13 mouse cellular contexts compared by ENCODE assay signal in genomic region chr8:76249194-76249593, GRCm38 (mm10).
"Had no signal": no experiment of that assay in that cellular context is flagged by ENCODE, and none has a peak within 500 bp of the region (broad histone marks: within the 10 kb centered on the region; RNA-seq: fewer than 3 reads in every experiment).

No protein-coding gene starts in this region.

- H3K4me3 ChIP-seq: midbrain, embryonic 10.5 days; midbrain, embryonic 12.5 days; neural tube, embryonic 12.5 days had no signal

- H3K36me3 ChIP-seq: midbrain, embryonic 10.5 days; midbrain, embryonic 12.5 days; neural tube, embryonic 12.5 days had no signal

- H3K9ac ChIP-seq: liver, embryonic 14.5 days; lung, embryonic 14.5 days; midbrain, embryonic 12.5 days; neural tube, embryonic 12.5 days had no signal

- H3K9me3 ChIP-seq: midbrain, embryonic 10.5 days; midbrain, embryonic 12.5 days; neural tube, embryonic 12.5 days had no signal

- H3K27me3 ChIP-seq: midbrain, embryonic 12.5 days; neural tube, embryonic 12.5 days had no signal

- H3K4me1 ChIP-seq: midbrain, embryonic 10.5 days; midbrain, embryonic 12.5 days; neural tube, embryonic 12.5 days had no signal

- H3K27ac ChIP-seq: liver, embryonic 14.5 days; midbrain, embryonic 10.5 days; midbrain, embryonic 12.5 days; neural tube, embryonic 12.5 days had no signal

- DNase-seq: lung, adult 18-20 months; lung, embryonic 14.5 days; lung, postnatal 10 days; lung, postnatal 4 days; midbrain, embryonic 14.5 days; right cerebral cortex, postnatal 14 days; thymus, adult 18-20 months; thymus, postnatal 14 days; thymus, postnatal 36 days had no signal

- H3K4me2 ChIP-seq: lung, embryonic 14.5 days; midbrain, embryonic 12.5 days; neural tube, embryonic 12.5 days had no signal
